Mouse (Mus musculus) bone marrow, adult 2 months (tissue): ENCODE results near the gene Mab21l3. TPM values are rescaled to one million over a fixed set of nuclear protein-coding genes. Genes with fewer than 3 reads are reported as not detected.

Experiments used
- H3K27ac ChIP-seq: fragments of 200-500 bp; 2 replicates; pipeline ENCODE4 v1.5.1; 2012; ENCODE audit warnings: low read depth, mild to moderate bottlenecking, control low read depth, inconsistent platforms, low read length; ENCODE audit not compliant: control insufficient read depth, poor library complexity, insufficient read depth
- H3K4me1 ChIP-seq: fragments of 200-500 bp; 2 replicates; pipeline ENCODE4 v1.6.1; 2011; ENCODE audit warnings: low read length; ENCODE audit not compliant: control insufficient read depth, insufficient read depth
- H3K4me3 ChIP-seq: fragments of 200-500 bp; replicated peaks from 2 replicates; pipeline ENCODE3; 2011; ENCODE audit warnings: mild to moderate bottlenecking, low read depth, low read length, control low read depth; ENCODE audit not compliant: control insufficient read depth
- CTCF ChIP-seq: fragments of 200-500 bp; IDR thresholded peaks from 2 replicates; pipeline ENCODE4 v1.5.1; 2011; ENCODE audit warnings: low read length, control low read depth; ENCODE audit not compliant: control insufficient read depth, insufficient read depth
- POLR2A ChIP-seq: fragments of 200-500 bp; IDR thresholded peaks from 2 replicates; pipeline ENCODE4 v1.6.1; 2011; ENCODE audit warnings: low read depth, mild to moderate bottlenecking, control low read depth, low read length, borderline replicate concordance; ENCODE audit not compliant: control insufficient read depth
- WGBS: fragments of 180-500 bp; shearing (Covaris S2); methylation state at CpG from one replicate; pipeline ENCODE4 v1.1.7; 2018; 5-methylcytosine and 5-hydroxymethylcytosine counted together
- polyA plus RNA-seq: library from polyadenylated mRNA; stranded (reverse); fragments of >200 nt; gene quantifications from 2 replicates; pipeline ENCODE4 v1.2.4, GENCODE M21; 2011; ENCODE audit warnings: low replicate concordance; ENCODE audit not compliant: missing spikeins, insufficient read depth, insufficient read length

Mab21l3 gene
- polyA plus RNA-seq, 1 experiment, result not detected

DNA sequence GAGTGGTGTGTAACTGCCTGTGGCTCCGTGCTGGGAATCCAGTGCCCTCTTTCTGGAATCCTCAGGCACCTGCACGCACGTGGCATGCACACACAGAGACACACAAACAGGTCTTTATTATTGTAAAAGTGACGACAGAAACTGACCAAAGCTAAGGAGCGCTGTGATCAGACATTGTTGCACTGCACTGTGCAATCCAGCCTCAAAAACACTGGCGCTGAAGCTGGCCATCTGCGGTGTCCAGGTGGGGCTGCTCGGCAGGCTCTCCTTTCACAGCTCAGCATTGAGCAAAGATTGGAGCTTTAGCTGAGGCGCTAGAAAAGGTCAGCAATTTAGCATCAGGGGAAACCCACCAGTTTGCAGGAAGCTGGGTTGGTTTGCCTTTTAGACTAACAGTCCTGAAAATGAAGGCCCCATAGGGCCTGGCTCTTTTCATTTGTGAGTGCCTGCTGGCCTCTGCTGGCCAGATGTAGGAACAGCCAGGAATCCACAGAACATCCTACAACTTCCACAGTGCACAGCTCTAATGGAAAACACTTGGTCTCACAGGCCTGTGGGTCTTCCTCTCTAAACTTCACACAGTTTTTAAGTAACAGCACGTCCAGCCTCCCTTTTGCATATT is 36.3 kb downstream of the Mab21l3 start:
- Histone ChIP-seq H3K4me3 (no peak overlapping the region), H3K4me1 (no peaks in the 10 kb centered on the region; the same call in 1 of the 2 replicates), H3K27ac (no peak overlapping the region)
- TF ChIP-seq CTCF (peak; percentile 61), POLR2A (no peak)
- WGBS, result 57% methylated on average over 10 of the region's 10 CpGs

DNA sequence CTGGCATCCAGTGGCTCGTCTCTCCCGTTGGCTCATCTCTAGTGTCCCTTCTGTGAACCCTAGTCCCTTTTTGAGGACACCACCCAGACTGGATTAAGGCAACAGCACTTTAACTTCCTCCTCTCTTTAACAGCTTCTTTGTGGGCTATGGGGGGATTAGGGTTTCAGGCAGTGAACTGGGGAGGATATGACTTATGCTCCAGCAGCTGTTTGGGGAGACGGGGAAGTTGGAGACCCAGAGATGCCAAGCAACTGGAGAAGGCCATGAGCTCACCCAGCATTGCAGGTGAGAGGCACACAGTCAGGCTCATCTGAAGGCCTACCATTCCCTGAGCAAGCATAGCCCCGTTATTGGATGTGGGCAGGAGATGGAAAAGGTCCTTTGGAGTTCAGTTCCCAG is 36.8 kb downstream of the Mab21l3 start:
- no peak for TF ChIP-seq CTCF
- no peak for TF ChIP-seq POLR2A
- Histone ChIP-seq H3K4me1 (no peaks in the 10 kb centered on the region; the same call in 1 of the 2 replicates), H3K27ac (no peak overlapping the region), H3K4me3 (no peak overlapping the region)
- 44% methylated on average over 4 of the region's 4 CpGs for WGBS

- no peak overlapping the region for H3K27ac ChIP-seq
- WGBS, result 88% methylated on average over 6 of the region's 6 CpGs
- no peak for TF ChIP-seq POLR2A
- no peaks in the 10 kb centered on the region for H3K4me1 ChIP-seq
- H3K4me3 ChIP-seq, result no peak overlapping the region
These were observed 41.1 kb downstream of the Mab21l3 start for GRCm38 (mm10) chr3:101807646-101808045.

GRCm38 (mm10) chr3:101806941-101807340 is 41.8 kb downstream of the Mab21l3 start:
- no peak overlapping the region for H3K27ac ChIP-seq
- TF ChIP-seq CTCF (no peak), POLR2A (no peak)
- no peak overlapping the region for H3K4me3 ChIP-seq
- H3K4me1 ChIP-seq, result no peaks in the 10 kb centered on the region
- 63% methylated on average over 4 of the region's 4 CpGs for WGBS

GRCm38 (mm10) chr3:101806149-101806548 is 42.6 kb downstream of the Mab21l3 start:
- Histone ChIP-seq H3K27ac (no peak overlapping the region), H3K4me3 (no peak overlapping the region), H3K4me1 (no peaks in the 10 kb centered on the region)
- WGBS, result 9% methylated on average over 16 of the region's 16 CpGs
- TF ChIP-seq CTCF (peak; percentile 65), POLR2A (no peak)

GRCm38 (mm10) chr3:101805562-101806004 is 43.2 kb downstream of the Mab21l3 start:
- no peak overlapping the region for H3K27ac ChIP-seq
- H3K4me1 ChIP-seq, result no peaks in the 10 kb centered on the region
- 62% methylated on average over 13 of the region's 13 CpGs for whole genome bisulfite sequencing
- H3K4me3 ChIP-seq, result no peak overlapping the region
- TF ChIP-seq CTCF, result no peak
- no peak for TF ChIP-seq POLR2A

GRCm38 (mm10) chr3:101804971-101805561 is 43.7 kb downstream of the Mab21l3 start:
- H3K4me1 ChIP-seq, result peaks cover 1% of the 10 kb centered on the region; the same call in 1 of the 2 replicates
- TF ChIP-seq CTCF (no peak), POLR2A (no peak)
- no peak overlapping the region for H3K27ac ChIP-seq
- WGBS, result 87% methylated on average over 11 of the region's 11 CpGs
- no peak overlapping the region for H3K4me3 ChIP-seq

DNA sequence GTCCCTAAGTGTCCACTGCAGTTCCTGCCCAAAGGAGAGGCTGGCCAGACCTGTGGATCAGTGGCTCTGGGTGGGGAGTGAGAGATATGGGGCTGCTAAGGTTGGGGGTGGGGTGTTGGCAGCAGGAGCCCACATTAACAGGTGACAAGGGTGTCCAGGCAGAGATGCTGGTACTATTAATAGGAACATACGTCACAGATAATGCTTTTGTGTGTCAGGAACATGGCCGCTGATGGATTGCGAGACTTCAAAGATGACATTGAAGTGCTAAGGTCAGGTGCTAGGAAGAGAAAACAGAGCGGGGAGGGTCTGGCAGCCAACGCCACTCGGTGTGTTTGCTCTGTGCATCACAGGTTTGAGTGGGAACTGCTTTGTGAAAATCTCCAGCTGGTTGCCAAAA is 44.4 kb downstream of the Mab21l3 start:
- Histone ChIP-seq H3K4me1 (peaks cover 1% of the 10 kb centered on the region; the same call in 1 of the 2 replicates), H3K27ac (no peak overlapping the region), H3K4me3 (no peak overlapping the region)
- TF ChIP-seq POLR2A (no peak), CTCF (no peak)
- 88% methylated on average over 6 of the region's 6 CpGs for WGBS

DNA sequence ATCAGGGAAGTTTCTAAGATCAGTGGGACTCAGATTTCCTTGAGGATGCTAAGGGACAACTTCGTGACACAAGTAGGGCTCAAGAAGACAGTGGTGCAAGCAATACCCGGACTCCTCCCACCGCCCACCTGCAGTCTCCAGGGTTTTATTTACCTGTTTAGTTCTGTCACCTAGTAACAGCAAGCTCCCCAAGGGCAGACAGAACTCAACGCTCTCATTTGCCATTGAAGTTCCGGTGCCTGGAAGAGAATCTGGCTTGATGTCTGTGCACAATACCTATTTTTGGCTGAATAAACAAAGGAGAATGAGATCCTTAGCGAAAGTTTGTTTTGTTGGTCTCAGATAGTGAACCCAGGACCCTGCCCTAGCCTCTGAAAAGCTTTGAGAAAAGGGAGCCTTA is 45.0 kb downstream of the Mab21l3 start:
- 86% methylated on average over 6 of the region's 6 CpGs for WGBS
- TF ChIP-seq CTCF (no peak), POLR2A (no peak)
- H3K4me3 ChIP-seq, result no peak overlapping the region

More for the DNA sequence above, 45.0 kb downstream of the Mab21l3 start:
- Histone ChIP-seq H3K4me1 (peaks cover 1% of the 10 kb centered on the region; the same call in 1 of the 2 replicates), H3K27ac (no peak overlapping the region)
